Mouse (Mus musculus) layer of hippocampus, adult 18-20 months (tissue): Measurements from ENCODE around the gene Rap1gap. TPM values are rescaled to one million over a fixed set of nuclear protein-coding genes. Genes with fewer than 3 reads are reported as not detected.

Experiments
- DNase-seq, 2 experiments: peaks; one replicate each; pipeline ENCODE4 v3.0.0; 2022; ENCODE audit warnings: low spot score in 2 of 2
- total RNA-seq, 2 experiments: library from RNA; stranded (reverse); gene quantifications; 2 replicates each; pipeline ENCODE4 v1.2.3; 2021

Rap1gap gene
- total RNA-seq, 2 experiments from 2014 or later: 259 to 271 TPM

DNA sequence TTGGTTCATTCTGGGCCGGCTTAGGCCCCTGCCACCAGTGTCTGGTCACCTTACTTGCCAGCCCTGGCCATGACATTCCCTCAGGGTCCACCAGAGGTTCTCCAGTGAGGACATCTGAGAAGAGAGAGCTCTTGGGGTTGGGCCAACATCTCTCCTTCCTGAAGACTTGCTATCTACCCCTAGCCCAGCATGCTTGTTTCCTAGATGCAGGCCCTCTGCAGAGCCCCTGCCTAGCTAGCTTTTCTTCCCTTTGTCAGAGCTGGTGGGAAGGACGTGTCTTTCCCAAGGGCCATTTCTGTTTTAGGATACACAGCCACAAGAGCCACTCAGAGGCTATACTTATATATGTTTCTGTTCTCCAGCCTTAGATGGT, 3.5 kb upstream of the Rap1gap start:
- no peak for DNase-seq

- DNase-seq: no peak
These were observed 3.0 kb upstream of the Rap1gap start for GRCm38 (mm10) chr4:137661547-137661946.

DNA sequence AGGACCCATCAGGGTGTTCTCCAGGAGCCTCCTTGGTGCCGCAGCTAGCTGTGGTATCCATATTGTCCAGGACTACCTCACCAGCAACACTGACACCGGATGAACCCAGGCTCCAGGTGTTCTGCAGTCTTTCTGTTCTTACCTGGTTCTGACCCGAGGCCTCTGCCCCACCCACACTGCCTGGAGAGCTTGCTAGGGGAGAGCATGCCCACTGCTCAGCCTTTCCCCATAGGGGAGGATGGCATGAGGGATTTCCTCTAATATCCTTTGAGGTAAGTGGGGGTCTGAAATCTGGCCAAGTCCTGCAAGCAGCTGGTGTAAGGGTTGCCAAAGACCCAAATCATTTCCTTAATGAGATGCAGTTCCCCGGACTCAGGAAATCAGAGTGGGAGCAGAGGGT, 1.0 kb upstream of the Rap1gap start:
- no peak for DNase-seq

- DNase-seq: peak in 1 of 2 experiments; percentile 55
These were observed 602 bp downstream of the Rap1gap start for GRCm38 (mm10) chr4:137664980-137665675.

DNA sequence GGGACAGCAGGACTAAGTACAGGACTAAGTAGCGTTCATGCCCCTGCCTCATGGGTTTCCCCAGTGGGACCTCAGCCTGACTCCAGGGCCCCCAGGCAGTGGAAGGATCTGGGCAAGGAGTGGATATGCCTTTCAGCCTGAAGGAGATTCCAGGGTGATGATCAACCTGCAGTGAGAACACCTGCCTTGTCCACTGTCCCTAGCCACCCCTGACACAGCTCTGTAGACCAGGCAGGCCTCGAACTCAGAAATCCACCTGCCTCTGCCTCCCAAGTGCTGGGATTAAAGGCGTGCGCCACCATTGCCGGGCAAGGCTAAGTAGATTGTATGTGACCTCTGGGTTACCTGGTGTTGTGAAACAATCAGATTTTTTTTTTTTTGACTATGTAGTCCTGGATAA, 1.3 kb downstream of the Rap1gap start:
- no peak for DNase-seq

- no peak for DNase-seq
These were observed 1.9 kb downstream of the Rap1gap start for GRCm38 (mm10) chr4:137666283-137666957.

- peak in 1 of 2 experiments; percentile 67 for DNase-seq
These were observed 2.4 kb downstream of the Rap1gap start for GRCm38 (mm10) chr4:137666958-137667345.

DNA sequence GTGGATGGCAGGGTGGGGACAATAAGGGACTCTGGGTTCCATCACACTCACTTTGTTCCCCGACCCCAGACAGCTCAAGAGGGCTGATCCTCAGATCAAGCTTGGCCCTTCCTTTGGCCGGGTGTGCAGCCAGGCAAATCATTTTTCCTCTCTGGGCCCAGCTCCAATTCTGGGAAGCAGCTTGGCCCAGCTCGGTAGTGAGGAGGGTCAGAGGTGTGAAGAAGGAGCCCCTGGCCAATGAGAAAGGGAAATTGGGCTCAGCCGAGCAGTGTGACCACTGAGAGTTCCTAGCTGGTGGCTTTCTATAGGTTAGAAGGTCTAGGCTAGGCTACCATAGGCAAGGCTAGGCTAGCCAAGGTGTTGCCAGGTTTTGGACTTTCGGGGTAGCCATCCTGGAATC, 3.2 kb downstream of the Rap1gap start:
- no peak for DNase-seq

DNA sequence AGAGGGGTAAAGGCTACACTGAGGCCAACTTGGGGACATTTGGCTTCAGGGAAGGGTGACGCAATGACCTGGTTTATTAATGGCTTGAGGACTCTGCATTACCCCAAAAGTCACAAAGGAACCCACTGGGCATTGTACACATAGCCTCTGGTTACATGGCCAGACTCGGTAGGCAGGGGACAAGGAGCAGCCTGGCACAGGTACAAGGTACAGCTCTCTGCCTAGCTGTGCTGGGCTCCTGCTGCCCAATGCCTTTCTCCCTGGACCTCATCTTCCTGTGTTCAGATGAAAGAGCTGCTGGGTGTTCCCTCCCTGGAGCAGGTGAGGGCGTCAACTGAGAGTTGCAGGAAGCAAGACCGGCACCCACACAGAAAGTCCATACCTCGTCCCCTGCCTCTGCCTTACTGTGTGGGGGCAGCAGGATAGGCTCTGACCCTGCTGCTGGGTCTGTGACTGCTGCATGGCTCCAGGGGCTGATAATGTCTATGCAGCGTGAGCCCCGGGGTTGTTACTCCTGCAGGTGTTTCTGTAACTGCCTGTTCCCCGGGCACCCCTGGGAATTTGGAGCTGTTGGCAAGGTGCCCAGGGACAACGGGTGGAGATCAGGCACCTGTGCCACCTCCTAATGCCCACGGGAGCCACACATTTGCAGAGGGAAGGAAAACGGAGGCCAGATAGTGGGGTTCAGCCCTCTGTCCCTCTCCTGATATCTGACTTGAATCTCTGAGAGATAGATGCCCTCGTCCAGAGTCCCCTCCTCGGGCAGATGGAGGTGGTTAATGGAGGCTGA, 7.4 kb downstream of the Rap1gap start:
- DNase-seq: no peak

GRCm38 (mm10) chr4:137675566-137675965, 11.0 kb downstream of the Rap1gap start:
- no peak for DNase-seq

DNA sequence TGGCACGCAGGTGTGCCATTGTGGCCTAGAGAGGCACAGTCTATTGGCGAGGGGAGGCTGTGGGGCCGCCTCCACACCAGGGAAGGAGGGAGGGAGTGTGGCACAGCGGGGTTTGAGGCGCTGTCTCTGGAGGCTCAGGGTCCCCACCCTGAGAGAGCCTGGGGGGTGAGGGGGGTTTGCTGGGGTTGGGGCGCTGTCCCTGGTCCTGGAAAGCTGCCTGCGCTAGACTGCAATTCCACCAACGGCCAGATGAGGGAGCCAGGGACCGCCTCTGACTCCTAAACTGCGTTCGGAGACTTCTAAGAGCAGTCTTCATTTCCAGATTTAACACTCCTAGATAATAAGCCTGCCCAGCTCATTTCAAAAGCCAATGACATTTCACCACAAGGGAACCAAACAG, 11.5 kb downstream of the Rap1gap start:
- peak; percentile 65 to 87 for DNase-seq

DNA sequence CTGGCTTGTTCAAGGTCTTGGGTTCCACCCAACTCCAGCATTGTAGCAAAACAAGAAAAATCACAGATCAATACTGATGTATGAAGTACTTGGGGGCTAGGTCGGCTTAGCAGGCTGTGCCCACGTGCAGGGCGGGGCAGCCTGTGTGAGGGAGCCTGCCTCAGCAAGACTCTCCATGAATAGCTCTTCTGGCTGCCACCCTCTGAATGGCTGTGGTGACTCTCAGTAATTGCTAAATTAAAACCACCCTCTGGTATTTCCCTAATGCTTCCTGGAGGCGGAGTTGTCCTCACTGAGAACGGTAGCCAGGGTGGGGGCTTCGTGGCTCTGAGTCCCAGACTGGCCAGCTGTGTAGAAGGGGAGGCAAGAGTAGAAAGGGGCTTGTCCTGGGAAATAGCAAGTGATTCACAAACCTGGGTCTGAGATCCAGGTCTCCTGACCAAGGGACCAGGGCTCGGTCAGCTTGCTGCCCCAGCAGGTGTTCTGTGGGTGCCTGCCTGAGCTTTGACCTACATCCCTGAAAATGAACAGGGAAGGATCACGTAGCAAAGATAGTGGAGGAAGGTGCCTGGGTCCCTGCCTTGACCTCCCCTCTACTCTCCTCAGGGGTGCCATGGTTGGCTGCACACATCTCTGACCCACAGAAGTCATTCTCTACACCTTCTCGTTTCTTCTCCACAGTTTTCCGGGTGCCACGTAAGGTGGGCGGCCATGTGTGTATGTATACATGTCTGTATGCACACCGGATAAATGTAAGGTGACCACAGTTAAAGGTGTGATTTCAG, 12.4 kb downstream of the Rap1gap start:
- DNase-seq: no peak

- DNase-seq: no peak
These were observed 13.4 kb downstream of the Rap1gap start for GRCm38 (mm10) chr4:137677906-137678305.

GRCm38 (mm10) chr4:137678568-137678967, 14.0 kb downstream of the Rap1gap start:
- no peak for DNase-seq

DNA sequence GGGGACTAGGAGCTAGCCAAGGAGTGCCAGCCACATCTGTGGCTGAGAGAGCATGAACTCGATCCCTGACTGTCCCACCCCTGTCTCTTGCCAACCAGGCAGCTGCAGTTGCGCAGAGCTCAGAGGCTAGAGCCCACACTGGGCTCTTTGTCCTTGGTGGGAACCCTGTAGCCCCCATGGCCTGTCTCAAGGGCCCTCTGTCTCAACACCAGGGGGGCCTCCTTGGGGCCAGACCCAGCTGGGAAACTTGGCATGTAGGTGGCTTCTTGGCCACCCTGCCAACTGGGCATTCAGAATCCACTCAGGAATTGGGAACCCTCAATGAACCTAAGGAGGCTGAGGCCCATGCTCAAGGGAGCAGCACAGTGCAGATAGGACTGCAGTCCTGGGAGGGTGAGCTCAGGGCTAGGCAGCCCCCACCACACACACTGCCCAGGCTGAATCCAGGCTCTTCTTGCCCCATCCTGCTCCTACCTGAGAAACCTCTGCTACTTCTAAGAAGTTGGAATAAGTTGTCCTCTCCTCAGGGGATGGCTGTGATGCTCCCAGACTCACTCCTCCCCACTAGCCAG, 15.5 kb downstream of the Rap1gap start:
- DNase-seq: no peak

GRCm38 (mm10) chr4:137680721-137681120, 16.2 kb downstream of the Rap1gap start:
- DNase-seq: no peak

DNA sequence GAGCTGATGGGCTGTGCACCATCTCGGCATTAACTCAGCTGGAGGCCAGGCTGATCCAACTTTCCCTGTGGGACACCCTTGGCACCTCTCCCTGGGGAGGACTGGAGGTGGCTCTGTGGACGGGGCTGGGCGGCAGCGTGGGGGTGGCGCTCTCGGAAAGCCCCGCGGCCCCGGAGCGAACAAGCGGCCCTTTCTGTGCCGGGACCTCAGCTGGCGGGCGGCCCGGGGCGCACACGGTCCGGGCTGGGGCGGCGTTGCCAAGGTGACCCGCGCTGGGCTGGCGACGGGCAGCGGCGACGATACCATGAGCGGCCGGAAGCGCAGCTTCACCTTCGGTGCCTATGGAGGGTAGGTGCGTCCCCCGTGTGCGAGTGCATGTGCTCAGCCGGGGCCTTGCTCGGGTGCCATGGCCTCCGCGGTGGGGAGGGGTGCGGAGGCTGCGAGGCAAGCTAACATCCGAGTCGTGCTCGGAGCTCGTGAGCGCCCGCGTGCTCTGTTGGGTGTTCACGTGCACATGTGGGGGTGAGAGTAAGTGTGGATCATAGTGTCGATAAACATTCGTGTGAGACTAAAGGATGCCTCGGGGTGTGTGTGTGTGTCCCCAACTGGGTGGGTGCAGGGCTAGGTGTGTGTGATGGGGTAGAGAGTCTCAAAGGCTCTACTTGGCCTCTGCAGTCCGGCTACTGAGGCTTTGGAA, 17.0 kb downstream of the Rap1gap start:
- DNase-seq: peak; percentile 73 to 75

DNA sequence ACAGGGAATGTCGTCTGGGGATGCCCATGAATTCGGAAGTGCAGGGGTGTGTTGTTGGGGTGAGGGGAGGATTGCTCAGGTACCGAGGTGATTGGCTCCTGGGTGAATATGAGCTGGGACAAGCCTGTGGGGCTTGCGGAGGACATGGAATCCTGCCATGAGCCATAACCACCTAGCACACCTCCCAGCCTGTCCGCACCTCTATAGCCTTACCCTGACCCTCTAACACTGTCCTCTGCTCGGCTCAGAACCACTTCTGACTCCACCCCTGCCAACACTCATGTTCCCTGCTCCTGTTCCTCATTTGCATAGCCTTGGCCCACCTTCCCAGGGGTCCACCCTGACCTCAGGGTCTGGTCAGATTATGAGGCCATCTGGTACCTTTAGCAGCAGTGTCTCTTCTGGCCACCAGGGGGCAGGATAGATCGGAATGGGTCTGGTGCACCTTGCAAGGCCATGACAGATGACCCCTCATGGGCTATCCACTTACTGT, 18.5 kb downstream of the Rap1gap start:
- DNase-seq: no peak

- DNase-seq: no peak
These were observed 20.4 kb downstream of the Rap1gap start for GRCm38 (mm10) chr4:137684830-137685343.

- no peak for DNase-seq
These were observed 21.8 kb downstream of the Rap1gap start for GRCm38 (mm10) chr4:137686303-137686702.
